Mouse (Mus musculus): ENCODE data around the gene Rimbp3. TPM values are rescaled to one million over a fixed set of nuclear protein-coding genes. Genes with fewer than 3 reads are reported as not detected.
"Not testable (repeated sequence)": the region's sequence is repeated elsewhere in the genome, so short reads cannot be mapped to it uniquely, and the experiment has no call there.

The Rimbp3 gene
- total RNA-seq, 2 experiments from 2014 or later = 0.19 to 0.27 TPM

- peak; percentile 93 to 94 for DNase-seq
- intact Hi-C loops (cut with DNase I) = loop anchor here (1.0 kb wide), 2 partner anchors 61 to 66 kb away; partner anchors contain the start of gene Tmem191c
Measured at GRCm38 (mm10) chr16:17209981-17210838, 1.8 kb downstream of the Rimbp3 start.

DNA sequence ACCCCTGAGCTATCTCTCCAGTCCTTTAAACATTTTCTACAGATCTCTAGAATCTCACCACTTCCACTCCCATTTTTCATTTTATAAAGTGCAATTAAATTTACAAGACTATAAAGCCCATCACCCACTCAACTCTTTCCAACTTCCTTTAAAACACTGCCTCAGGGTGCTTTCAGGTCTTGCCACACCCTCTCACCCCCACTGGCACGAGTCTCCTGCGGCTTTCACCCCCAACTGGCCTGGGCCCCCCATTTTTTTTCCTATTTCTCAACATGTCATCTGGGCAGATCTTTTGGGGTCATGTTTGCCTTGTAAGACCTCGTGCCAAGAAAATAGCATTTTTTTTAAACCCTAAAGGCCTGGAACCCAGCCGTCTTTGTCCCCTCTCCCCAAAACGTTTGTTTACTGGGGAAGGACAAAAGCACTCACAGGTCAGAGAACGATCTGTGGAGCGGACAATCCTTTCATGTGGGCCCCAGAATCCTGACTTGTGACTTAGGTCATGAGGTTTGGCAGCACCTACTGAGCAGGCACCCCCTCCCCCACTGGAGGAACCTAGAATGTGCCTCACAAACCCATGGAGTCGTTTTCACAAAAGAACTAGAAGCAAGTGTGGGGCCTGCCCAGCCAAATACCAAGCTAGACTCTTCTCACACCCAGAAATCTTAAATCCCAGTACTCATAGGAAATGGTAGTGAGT lies 8.7 kb downstream of the Rimbp3 start:
- intact Hi-C loops (cut with DNase I) = no loop called here
- DNase-seq = no peak

- intact Hi-C loops (cut with DNase I) = no loop called here
- no peak for DNase-seq
Measured at GRCm38 (mm10) chr16:17220127-17220733, 11.8 kb downstream of the Rimbp3 start.

DNA sequence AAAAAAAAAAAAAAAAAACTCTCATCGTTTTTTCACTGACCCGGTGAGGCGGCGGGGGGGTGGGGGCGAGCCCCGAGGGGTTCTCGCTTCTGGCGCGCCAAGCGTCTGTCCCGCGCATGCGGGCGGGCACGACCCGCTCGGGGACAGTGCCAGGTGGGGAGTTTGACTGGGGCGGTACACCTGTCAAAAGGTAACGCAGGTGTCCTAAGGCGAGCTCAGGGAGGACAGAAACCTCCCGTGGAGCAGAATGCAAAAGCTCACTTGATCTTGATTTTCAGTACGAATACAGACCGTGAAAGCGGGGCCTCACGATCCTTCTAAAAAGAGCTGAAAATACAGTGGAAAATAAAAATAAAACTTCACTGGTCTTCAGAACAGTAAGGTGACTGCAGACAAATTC lies 13.8 kb downstream of the Rimbp3 start:
- DNase-seq = peak; percentile 95 to 99
- intact Hi-C loops (cut with DNase I) = no loop called here

GRCm38 (mm10) chr16:17225584-17225983 lies 17.2 kb downstream of the Rimbp3 start:
- DNase-seq = no peak
- intact Hi-C loops (cut with DNase I) = no loop called here

DNA sequence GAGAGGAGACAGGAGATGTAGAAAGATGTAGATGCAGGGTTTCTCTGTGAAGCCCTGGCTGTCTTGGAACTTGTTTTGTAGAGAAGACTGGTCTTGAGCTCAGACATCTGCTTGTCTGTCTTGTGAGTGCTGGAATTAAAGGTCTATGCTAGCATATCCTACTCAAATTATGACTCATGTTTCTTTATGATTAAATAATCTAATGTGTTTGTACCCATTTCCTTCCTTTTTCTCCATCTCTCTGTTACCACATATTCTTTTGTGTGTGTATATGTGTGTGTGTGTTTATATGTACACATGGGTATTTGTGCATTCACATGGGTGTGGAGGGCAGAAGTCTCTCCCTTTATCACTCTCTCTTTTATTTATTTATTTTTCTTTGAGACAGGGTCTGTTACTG lies 18.1 kb downstream of the Rimbp3 start:
- no peak for DNase-seq
- intact Hi-C loops (cut with DNase I) = no loop called here

DNA sequence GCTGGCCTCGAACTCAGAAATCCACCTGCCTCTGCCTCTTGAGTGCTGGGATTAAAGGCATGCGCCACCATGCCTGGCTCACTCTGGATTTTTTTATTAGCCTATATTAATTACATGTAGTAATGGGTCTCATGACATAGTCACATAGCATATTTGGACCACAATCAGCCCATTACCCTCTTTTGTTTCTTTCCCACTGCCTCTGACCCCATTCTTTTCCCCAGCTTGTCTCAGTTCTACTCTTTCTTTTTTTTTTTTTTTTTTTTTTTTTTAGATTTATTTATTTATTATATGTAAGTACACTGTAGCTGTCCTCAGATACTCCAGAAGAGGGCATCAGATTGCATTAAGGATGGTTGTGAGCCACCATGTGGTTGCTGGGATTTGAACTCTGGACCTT lies 23.1 kb downstream of the Rimbp3 start:
- not testable (repeated sequence) for DNase-seq

GRCm38 (mm10) chr16:17232794-17233701 lies 24.6 kb downstream of the Rimbp3 start, which contains the start of gene Hic2:
Gene Hic2 (plus strand): TSS chr16:17233572.
- DNase-seq = peak; percentile 97
- intact Hi-C loops (cut with DNase I) = no loop called here

More for the DNA sequence above, 23.1 kb downstream of the Rimbp3 start:
- intact Hi-C loops (cut with DNase I) = not testable (repeated sequence)

DNA sequence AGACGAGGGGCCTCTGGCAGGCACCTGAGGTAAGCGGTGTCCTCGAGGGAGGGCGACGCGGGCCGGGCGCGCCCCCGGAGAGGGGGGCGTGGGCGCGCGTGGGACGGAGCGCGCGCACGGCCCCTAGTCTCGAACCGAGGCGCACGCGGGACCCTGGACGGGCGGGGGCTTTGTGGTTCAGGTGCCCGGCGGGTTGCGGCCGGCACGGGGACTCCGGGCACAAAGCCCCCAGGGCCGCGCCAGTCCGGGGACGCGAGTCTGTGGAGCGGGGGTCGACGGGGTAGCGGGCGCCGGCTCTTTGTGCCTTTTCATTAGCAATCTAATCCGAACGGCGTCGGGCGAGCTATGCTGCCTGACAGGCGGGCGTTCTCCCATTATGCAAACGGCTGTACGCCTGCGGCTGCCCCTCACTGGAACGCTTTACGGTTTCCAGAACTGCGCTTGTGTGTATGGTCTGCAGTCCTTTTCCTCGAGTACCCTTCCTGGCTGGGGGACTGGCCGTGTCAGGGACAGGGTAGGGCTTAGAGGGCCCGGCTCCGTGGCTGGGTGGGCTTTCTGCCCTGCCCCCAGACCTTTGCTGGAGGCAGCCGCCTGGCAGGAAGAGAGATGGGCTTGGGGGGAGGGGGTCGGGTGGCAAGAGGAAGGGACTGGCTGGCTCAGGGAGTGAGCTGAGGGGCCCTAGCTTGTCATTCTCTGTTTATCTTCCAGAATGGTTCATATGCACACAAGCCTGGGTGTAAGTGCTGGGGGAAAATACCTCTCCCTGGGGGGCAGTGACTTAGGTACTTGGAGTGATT lies 25.5 kb downstream of the Rimbp3 start:
- intact Hi-C loops (cut with DNase I) = loop anchor here (2.0 kb wide), 1 partner anchor 39 kb away; no protein-coding TSS in a partner anchor
- DNase-seq = peak; percentile 53 to 56

DNA sequence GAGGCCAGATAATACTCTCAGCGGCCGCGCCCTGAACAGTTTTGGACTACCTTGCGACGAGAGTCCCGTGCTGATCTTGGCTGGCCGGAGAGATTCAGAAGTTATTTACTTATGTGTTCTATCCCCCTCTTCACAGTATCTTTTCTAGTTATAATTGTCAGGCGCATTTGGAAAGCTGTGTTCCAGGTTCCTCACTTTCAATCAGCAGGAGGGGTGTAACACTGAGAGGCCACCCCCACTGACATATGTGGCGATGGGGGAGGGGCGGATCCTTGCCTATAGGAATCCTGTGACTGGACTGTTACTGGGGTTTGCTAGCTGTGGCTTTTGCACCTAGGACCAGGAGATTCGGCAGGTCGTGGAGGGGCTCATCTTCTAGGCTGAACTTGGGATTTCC lies 26.1 kb downstream of the Rimbp3 start:
- intact Hi-C loops (cut with DNase I) = loop anchor here (2.0 kb wide), 1 partner anchor 38 kb away; no protein-coding TSS in a partner anchor
- DNase-seq = peak in 1 of 2 experiments; percentile 26

GRCm38 (mm10) chr16:17234916-17235665 lies 26.7 kb downstream of the Rimbp3 start:
- DNase-seq = peak; percentile 67 to 73

DNA sequence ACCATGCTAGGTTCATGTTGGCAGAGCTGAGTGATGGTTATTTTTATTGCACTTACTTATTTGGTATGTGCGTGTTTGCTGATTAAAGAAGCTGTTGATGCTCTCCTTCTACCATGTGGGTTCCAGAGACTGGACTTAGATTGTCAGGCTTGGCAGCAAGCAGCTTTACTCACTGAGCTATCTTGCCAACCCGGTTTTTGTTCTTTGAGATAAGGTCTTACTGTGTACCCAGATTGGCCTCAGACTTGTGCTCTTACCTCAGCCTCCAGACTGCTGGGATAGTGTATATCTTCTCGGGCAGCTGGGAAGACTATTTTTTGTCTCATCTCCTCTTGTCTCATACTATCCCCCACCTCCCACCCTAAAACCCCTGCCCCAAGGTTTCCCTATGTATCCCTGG lies 29.2 kb downstream of the Rimbp3 start:
- no peak for DNase-seq
- intact Hi-C loops (cut with DNase I) = no loop called here

More at GRCm38 (mm10) chr16:17234916-17235665, 26.7 kb downstream of the Rimbp3 start:
- intact Hi-C loops (cut with DNase I) = loop anchor here (2.0 kb wide), 1 partner anchor 38 kb away; no protein-coding TSS in a partner anchor

DNA sequence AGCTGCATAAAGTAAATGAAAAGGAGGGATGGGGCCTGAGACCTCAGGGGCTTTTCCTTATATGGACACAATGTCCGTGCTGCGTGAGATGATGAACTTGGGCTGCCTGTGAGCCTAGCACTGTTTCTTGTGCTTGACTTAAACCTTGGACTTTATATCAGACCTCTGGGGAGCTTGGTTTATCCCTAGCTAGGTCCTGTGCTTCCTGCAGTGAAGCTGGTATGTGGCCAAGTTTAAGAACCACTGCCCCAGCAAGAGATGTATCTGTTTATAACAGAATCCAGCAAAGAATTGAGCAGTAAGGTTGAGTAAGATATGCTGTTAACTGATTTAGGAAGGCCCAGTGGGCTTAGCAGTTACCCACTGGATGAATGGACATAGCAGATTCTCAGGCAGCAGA lies 31.0 kb downstream of the Rimbp3 start:
- intact Hi-C loops (cut with DNase I) = no loop called here
- no peak for DNase-seq

GRCm38 (mm10) chr16:17243731-17244130 lies 35.3 kb downstream of the Rimbp3 start:
- intact Hi-C loops (cut with DNase I) = no loop called here
- no peak for DNase-seq

GRCm38 (mm10) chr16:17244996-17245395 lies 36.6 kb downstream of the Rimbp3 start:
- intact Hi-C loops (cut with DNase I) = no loop called here
- no peak for DNase-seq

GRCm38 (mm10) chr16:17247727-17248126 lies 39.3 kb downstream of the Rimbp3 start:
- peak; percentile 74 to 76 for DNase-seq
- intact Hi-C loops (cut with DNase I) = no loop called here

DNA sequence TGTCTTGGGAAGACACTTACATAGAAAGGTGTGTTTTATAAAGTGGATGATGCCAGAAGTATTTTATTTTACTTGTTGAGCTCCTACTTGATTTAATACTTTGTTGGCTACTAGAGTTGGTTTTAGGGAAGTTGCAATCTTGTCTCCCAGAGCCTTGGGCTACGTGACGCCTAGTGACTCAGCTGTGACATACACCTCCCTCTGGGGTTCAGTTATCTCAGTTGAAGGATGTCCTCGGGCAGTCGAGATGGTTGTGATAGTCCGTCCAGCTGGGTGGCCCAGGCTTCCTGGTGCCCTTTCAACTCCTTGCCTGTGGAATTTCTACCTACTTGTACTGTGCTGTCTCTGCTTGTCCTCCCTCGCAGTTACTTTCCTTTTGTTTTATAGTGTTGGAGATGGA lies 40.7 kb downstream of the Rimbp3 start:
- intact Hi-C loops (cut with DNase I) = no loop called here
- DNase-seq = no peak

DNA sequence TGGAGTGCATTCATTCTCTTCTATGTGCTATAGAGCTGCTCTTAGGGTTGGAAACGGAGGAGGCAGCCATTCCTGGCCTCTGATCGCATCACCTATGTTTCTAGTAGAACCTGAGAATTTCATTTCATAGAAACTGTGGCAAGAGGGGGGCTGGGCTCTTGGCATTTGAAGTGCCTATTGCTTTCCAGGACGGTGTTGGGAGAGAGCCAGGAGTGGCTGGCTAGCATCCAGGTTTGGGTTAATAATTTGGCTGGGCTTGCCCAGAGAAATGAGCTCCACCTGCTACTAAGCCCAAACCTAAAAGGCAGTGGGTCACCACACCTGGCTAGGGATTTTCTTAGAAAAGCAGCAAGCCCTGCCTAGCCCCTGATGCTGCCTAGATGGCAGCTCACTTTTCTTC lies 43.1 kb downstream of the Rimbp3 start:
- DNase-seq = peak; percentile 77 to 79
- intact Hi-C loops (cut with DNase I) = no loop called here

All from heart, postnatal 10 days (tissue).